Mouse (Mus musculus) liver, adult 2 months (tissue): Measurements from ENCODE around the gene Pde4d.

Experiments
- CTCF ChIP-seq: fragments of 200-500 bp; IDR thresholded peaks from 2 replicates; pipeline ENCODE4 v1.5.1; 2011; ENCODE audit warnings: low read depth, low read length, control low read depth
- POLR2A ChIP-seq: fragments of 200-500 bp; IDR thresholded peaks from 2 replicates; pipeline ENCODE4 v1.6.1; 2011; ENCODE audit warnings: low read length, control low read depth; ENCODE audit not compliant: insufficient read depth; ENCODE audit errors: extremely low read depth

GRCm38 (mm10) chr13:109641562-109641961 is 1191.8 kb downstream of the Pde4d start:
- no peak for TF ChIP-seq CTCF
- TF ChIP-seq POLR2A = no peak
